Mouse (Mus musculus) kidney, adult 2 months (tissue): ENCODE measurements around the gene Abhd14a.

ENCODE experiments used
- CTCF ChIP-seq: fragments of 200-500 bp; conservative IDR thresholded peaks from 2 replicates; pipeline ENCODE4 v1.5.1; 2011; ENCODE audit warnings: low read depth, mild to moderate bottlenecking, control low read depth, low read length, moderate library complexity, mixed read lengths; ENCODE audit not compliant: insufficient read depth, insufficient read length
- POLR2A ChIP-seq: fragments of 200-500 bp; IDR thresholded peaks from one replicate; pipeline ENCODE4 v1.6.1; 2011; ENCODE audit warnings: low read depth, low read length, control low read depth

DNA sequence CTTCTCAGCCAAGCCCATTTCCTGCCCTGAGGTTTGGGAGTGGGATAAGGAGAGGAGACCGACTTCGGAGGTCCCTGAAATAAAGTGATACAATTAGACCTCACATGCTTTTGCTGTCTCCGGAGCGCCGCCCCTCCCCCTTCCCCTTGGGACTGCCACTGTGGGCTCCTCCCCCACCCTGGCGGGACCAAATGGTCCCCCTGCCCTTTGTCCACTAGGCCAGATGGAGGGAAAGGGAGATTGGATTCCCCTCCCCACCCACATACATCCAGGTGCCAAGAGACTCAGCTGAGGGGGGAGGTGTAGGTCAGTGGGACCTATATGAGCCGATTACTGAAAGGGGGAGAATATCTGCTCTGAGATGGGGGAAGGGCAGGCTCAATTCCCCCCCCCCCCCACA, 5.3 kb upstream of the Abhd14a start:
- TF ChIP-seq CTCF: no peak
- TF ChIP-seq POLR2A: no peak
